Mouse (Mus musculus) ES-Bruce4 (cell line): Measurements from ENCODE around the gene Rhox3f.
"Not testable (repeated sequence)": the region's sequence is repeated elsewhere in the genome, so short reads cannot be mapped to it uniquely, and the experiment has no call there.

ENCODE experiments used
- CTCF ChIP-seq: IDR thresholded peaks from one replicate; pipeline ENCODE4 v1.8.1; 2011; ENCODE audit warnings: low read depth, low read length
- POLR2A ChIP-seq: IDR thresholded peaks from one replicate; pipeline ENCODE4 v1.8.1; 2011; ENCODE audit warnings: low read length; ENCODE audit not compliant: insufficient read depth

- not testable (repeated sequence) for TF ChIP-seq CTCF, POLR2A
Observed at GRCm38 (mm10) chrX:37572638-37573037, 8.2 kb upstream of the Rhox3f start.
